Mouse (Mus musculus): ENCODE measurements at regions not wholly inside any gene's neighbourhood (a gene's known extent, or its start where the extent isn't known, plus 50 kb on each side); places are given as distances from the start of the nearest gene placed in this dataset.

GRCm38 (mm10) chr2:51682177-51682576 is 54.9 kb downstream of the Tas2r134 start:
- H3K27ac ChIP-seq (ENCODE audit: low read depth, low read length) = no peak overlapping the region
- no peaks in the 10 kb centered on the region for H3K9me3 ChIP-seq (ENCODE audit: control insufficient read depth, low read length)
- DNase-seq (ENCODE audit: low spot score) (no peak), ATAC-seq (ENCODE audit: insufficient read depth, low FRiP score, low TSS enrichment) (no peak)
- H3K4me3 ChIP-seq (ENCODE audit: low read depth, low read length) = no peak overlapping the region
- no peak overlapping the region for H3K4me2 ChIP-seq (ENCODE audit: low read depth)
- no peaks in the 10 kb centered on the region for H3K4me1 ChIP-seq (ENCODE audit: control insufficient read depth, insufficient read depth, low read length)
- H3K36me3 ChIP-seq (ENCODE audit: control insufficient read depth, insufficient read depth, low read length) = no peaks in the 10 kb centered on the region
- no peak overlapping the region for H3K9ac ChIP-seq (ENCODE audit: low read length)
- H3K27me3 ChIP-seq (ENCODE audit: control insufficient read depth, insufficient read depth, low read length) = no peaks in the 10 kb centered on the region
- WGBS = 82% methylated on average over 6 of the region's 6 CpGs

DNA sequence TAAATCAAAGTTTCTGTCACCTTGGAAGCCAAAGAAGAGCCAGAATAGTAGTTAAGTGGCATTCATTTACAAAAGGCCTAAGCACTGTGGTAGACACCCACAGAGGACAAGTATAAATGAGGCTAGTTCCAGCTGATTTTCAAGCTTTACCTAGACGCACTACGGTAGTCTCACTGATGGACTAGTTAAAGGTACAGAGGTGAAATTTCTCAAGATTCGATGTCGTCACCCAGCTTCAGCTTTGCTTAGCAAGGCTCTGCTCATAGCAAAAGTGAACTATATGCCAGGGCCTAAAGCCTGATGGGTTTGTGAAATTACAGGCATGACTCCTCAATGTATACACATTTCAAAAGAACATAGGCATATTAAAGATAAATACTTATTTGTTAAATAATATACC is 55.4 kb downstream of the Tas2r134 start:
- Histone ChIP-seq H3K4me2 (ENCODE audit: low read depth) (no peak overlapping the region), H3K9ac (ENCODE audit: low read length) (no peak overlapping the region), H3K9me3 (ENCODE audit: control insufficient read depth, low read length) (no peaks in the 10 kb centered on the region), H3K4me3 (ENCODE audit: low read depth, low read length) (no peak overlapping the region), H3K27ac (ENCODE audit: low read depth, low read length) (no peak overlapping the region), H3K4me1 (ENCODE audit: control insufficient read depth, insufficient read depth, low read length) (no peaks in the 10 kb centered on the region), H3K27me3 (ENCODE audit: control insufficient read depth, insufficient read depth, low read length) (no peaks in the 10 kb centered on the region), H3K36me3 (ENCODE audit: control insufficient read depth, insufficient read depth, low read length) (no peaks in the 10 kb centered on the region)
- DNase-seq (ENCODE audit: low spot score) = no peak
- WGBS = 70% methylated on average over 4 of the region's 4 CpGs
- ATAC-seq (ENCODE audit: insufficient read depth, low FRiP score, low TSS enrichment) = no peak

GRCm38 (mm10) chr2:51705110-51705509 is 77.8 kb downstream of the Tas2r134 start:
- Histone ChIP-seq H3K4me2 (ENCODE audit: low read depth) (no peak overlapping the region), H3K4me3 (ENCODE audit: low read depth, low read length) (no peak overlapping the region), H3K9ac (ENCODE audit: low read length) (no peak overlapping the region), H3K27me3 (ENCODE audit: control insufficient read depth, insufficient read depth, low read length) (no peaks in the 10 kb centered on the region), H3K9me3 (ENCODE audit: control insufficient read depth, low read length) (no peaks in the 10 kb centered on the region), H3K27ac (ENCODE audit: low read depth, low read length) (no peak overlapping the region), H3K4me1 (ENCODE audit: control insufficient read depth, insufficient read depth, low read length) (no peaks in the 10 kb centered on the region), H3K36me3 (ENCODE audit: control insufficient read depth, insufficient read depth, low read length) (no peaks in the 10 kb centered on the region)
- DNase-seq (ENCODE audit: low spot score) = no peak
- 51% methylated on average over 5 of the region's 5 CpGs for WGBS
- ATAC-seq (ENCODE audit: insufficient read depth, low FRiP score, low TSS enrichment) = no peak

DNA sequence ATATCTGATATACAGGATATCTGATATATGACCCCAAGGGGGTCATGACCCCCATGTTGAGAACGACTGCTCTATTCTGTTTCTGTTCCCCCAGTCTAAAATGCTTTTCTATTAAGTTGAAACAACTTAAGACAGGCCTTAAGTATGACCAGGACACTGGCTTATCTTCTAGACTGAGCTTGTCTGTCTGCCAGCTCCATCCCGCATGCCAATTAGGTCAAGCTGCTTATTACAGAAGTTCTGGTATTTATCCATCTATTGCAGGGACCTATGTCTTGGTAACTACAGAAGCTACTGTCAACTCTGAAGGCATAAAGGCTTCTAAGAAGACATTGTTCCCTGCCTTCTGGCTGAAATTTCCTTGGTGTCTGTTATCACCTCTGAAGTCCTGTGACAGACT is 81.4 kb downstream of the Tas2r134 start:
- H3K36me3 ChIP-seq (ENCODE audit: control insufficient read depth, insufficient read depth, low read length) = no peaks in the 10 kb centered on the region
- no peaks in the 10 kb centered on the region for H3K9me3 ChIP-seq (ENCODE audit: control insufficient read depth, low read length)
- no peaks in the 10 kb centered on the region for H3K27me3 ChIP-seq (ENCODE audit: control insufficient read depth, insufficient read depth, low read length)
- DNase-seq (ENCODE audit: low spot score) (no peak), ATAC-seq (ENCODE audit: insufficient read depth, low FRiP score, low TSS enrichment) (no peak)
- H3K9ac ChIP-seq (ENCODE audit: low read length) = no peak overlapping the region
- H3K4me3 ChIP-seq (ENCODE audit: low read depth, low read length) = no peak overlapping the region
- no peak overlapping the region for H3K4me2 ChIP-seq (ENCODE audit: low read depth)
- no peaks in the 10 kb centered on the region for H3K4me1 ChIP-seq (ENCODE audit: control insufficient read depth, insufficient read depth, low read length)
- WGBS = 80% methylated on average over 2 of the region's 2 CpGs
- no peak overlapping the region for H3K27ac ChIP-seq (ENCODE audit: low read depth, low read length)

GRCm38 (mm10) chr2:51712611-51713010 is 85.3 kb downstream of the Tas2r134 start:
- H3K36me3 ChIP-seq (ENCODE audit: control insufficient read depth, insufficient read depth, low read length) = no peaks in the 10 kb centered on the region
- no peaks in the 10 kb centered on the region for H3K27me3 ChIP-seq (ENCODE audit: control insufficient read depth, insufficient read depth, low read length)
- DNase-seq (ENCODE audit: low spot score) (no peak), ATAC-seq (ENCODE audit: insufficient read depth, low FRiP score, low TSS enrichment) (no peak)
- H3K9ac ChIP-seq (ENCODE audit: low read length) = no peak overlapping the region
- H3K4me1 ChIP-seq (ENCODE audit: control insufficient read depth, insufficient read depth, low read length) = no peaks in the 10 kb centered on the region
- no peak overlapping the region for H3K4me3 ChIP-seq (ENCODE audit: low read depth, low read length)
- H3K9me3 ChIP-seq (ENCODE audit: control insufficient read depth, low read length) = no peaks in the 10 kb centered on the region; the same call in 1 of the 2 replicates
- no peak overlapping the region for H3K27ac ChIP-seq (ENCODE audit: low read depth, low read length)
- no peak overlapping the region for H3K4me2 ChIP-seq (ENCODE audit: low read depth)
- 94% methylated on average over 7 of the region's 7 CpGs for WGBS

GRCm38 (mm10) chr2:51730805-51731204 is 103.5 kb downstream of the Tas2r134 start:
- Histone ChIP-seq H3K9me3 (ENCODE audit: control insufficient read depth, low read length) (no peaks in the 10 kb centered on the region), H3K9ac (ENCODE audit: low read length) (no peak overlapping the region), H3K27ac (ENCODE audit: low read depth, low read length) (no peak overlapping the region), H3K4me3 (ENCODE audit: low read depth, low read length) (no peak overlapping the region), H3K4me2 (ENCODE audit: low read depth) (no peak overlapping the region), H3K4me1 (ENCODE audit: control insufficient read depth, insufficient read depth, low read length) (no peaks in the 10 kb centered on the region), H3K36me3 (ENCODE audit: control insufficient read depth, insufficient read depth, low read length) (no peaks in the 10 kb centered on the region), H3K27me3 (ENCODE audit: control insufficient read depth, insufficient read depth, low read length) (no peaks in the 10 kb centered on the region)
- 77% methylated on average over 3 of the region's 3 CpGs for WGBS
- DNase-seq (ENCODE audit: low spot score) (no peak), ATAC-seq (ENCODE audit: insufficient read depth, low FRiP score, low TSS enrichment) (no peak)

DNA sequence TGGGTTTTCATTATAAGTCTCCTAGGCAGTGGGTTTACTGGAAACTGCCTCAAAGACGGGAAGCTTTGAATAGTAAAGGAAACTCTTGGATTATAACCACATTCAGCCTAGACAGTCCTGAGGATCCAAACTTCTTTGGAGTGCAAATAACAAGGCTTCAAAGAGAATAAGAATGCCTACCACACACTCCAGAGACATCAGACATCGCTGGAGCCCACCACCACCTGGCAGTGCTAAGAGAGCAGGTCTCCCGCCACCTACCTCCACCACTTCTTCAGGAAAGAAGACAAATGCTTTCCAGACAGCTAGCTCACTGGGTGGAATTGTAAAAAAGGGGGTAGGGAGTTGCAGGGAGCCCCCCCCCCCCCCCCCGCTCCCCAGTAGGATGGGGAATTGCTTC is 104.4 kb downstream of the Tas2r134 start:
- Histone ChIP-seq H3K27me3 (ENCODE audit: control insufficient read depth, insufficient read depth, low read length) (no peaks in the 10 kb centered on the region), H3K4me1 (ENCODE audit: control insufficient read depth, insufficient read depth, low read length) (no peaks in the 10 kb centered on the region), H3K36me3 (ENCODE audit: control insufficient read depth, insufficient read depth, low read length) (no peaks in the 10 kb centered on the region), H3K27ac (ENCODE audit: low read depth, low read length) (no peak overlapping the region), H3K4me2 (ENCODE audit: low read depth) (no peak overlapping the region), H3K4me3 (ENCODE audit: low read depth, low read length) (no peak overlapping the region), H3K9me3 (ENCODE audit: control insufficient read depth, low read length) (no peaks in the 10 kb centered on the region), H3K9ac (ENCODE audit: low read length) (no peak overlapping the region)
- ATAC-seq (ENCODE audit: insufficient read depth, low FRiP score, low TSS enrichment) (no peak), DNase-seq (ENCODE audit: low spot score) (no peak)
- WGBS = 36% methylated on average over 4 of the region's 4 CpGs

DNA sequence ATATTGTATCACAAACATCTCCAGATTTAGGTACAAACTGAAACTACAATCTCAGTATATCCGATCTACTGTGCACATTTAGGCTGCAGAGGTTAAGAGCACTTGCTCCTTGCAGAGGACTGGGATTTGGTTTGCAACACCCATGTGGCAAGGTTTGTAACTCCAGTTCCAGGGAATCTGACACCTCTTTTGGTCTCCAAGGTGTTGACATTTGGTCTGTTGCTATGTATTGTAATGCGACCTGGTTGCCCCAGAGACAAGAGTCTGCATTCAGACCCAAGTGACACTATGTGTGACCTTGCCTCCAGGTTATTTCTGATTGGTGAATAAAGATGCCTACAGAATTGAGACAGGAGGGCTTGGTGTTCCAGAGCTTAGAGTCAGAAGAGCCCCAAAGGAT is 105.0 kb downstream of the Tas2r134 start:
- H3K27ac ChIP-seq (ENCODE audit: low read depth, low read length) = no peak overlapping the region
- no peak overlapping the region for H3K9ac ChIP-seq (ENCODE audit: low read length)
- no peaks in the 10 kb centered on the region for H3K27me3 ChIP-seq (ENCODE audit: control insufficient read depth, insufficient read depth, low read length)
- no peak for DNase-seq (ENCODE audit: low spot score)
- H3K9me3 ChIP-seq (ENCODE audit: control insufficient read depth, low read length) = no peaks in the 10 kb centered on the region
- no peak overlapping the region for H3K4me2 ChIP-seq (ENCODE audit: low read depth)
- no peak overlapping the region for H3K4me3 ChIP-seq (ENCODE audit: low read depth, low read length)
- WGBS = 41% methylated on average over 2 of the region's 2 CpGs
- ATAC-seq (ENCODE audit: insufficient read depth, low FRiP score, low TSS enrichment) = no peak
- no peaks in the 10 kb centered on the region for H3K4me1 ChIP-seq (ENCODE audit: control insufficient read depth, insufficient read depth, low read length)
- no peaks in the 10 kb centered on the region for H3K36me3 ChIP-seq (ENCODE audit: control insufficient read depth, insufficient read depth, low read length)

GRCm38 (mm10) chr2:51733218-51733617 is 105.9 kb downstream of the Tas2r134 start:
- Histone ChIP-seq H3K27me3 (ENCODE audit: control insufficient read depth, insufficient read depth, low read length) (no peaks in the 10 kb centered on the region), H3K9ac (ENCODE audit: low read length) (no peak overlapping the region), H3K9me3 (ENCODE audit: control insufficient read depth, low read length) (no peaks in the 10 kb centered on the region), H3K36me3 (ENCODE audit: control insufficient read depth, insufficient read depth, low read length) (no peaks in the 10 kb centered on the region), H3K27ac (ENCODE audit: low read depth, low read length) (no peak overlapping the region), H3K4me3 (ENCODE audit: low read depth, low read length) (no peak overlapping the region), H3K4me2 (ENCODE audit: low read depth) (no peak overlapping the region), H3K4me1 (ENCODE audit: control insufficient read depth, insufficient read depth, low read length) (no peaks in the 10 kb centered on the region)
- 67% methylated on average over 3 of the region's 3 CpGs for WGBS
- ATAC-seq (ENCODE audit: insufficient read depth, low FRiP score, low TSS enrichment) (no peak), DNase-seq (ENCODE audit: low spot score) (no peak)
